Mouse (Mus musculus) neural tube, embryonic 14.5 days (tissue): ENCODE data around the gene Cldn7. TPM values are rescaled to one million over a fixed set of nuclear protein-coding genes. Genes with fewer than 3 reads are reported as not detected.
A peak's percentile ranks its signal among the peaks of the same experiment; 100 is the strongest.
"Not testable (repeated sequence)": the region's sequence is repeated elsewhere in the genome, so short reads cannot be mapped to it uniquely, and the experiment has no call there.

Source experiments
- ATAC-seq: fragments of 200-750 bp; cut with Nextera tagmentation; 2 replicates; pipeline ENCODE4 v1.8.0; 2017; ENCODE audit warnings: low read depth, mild to moderate bottlenecking, moderate TSS enrichment, moderate library complexity
- H3K27ac ChIP-seq: fragments of 300-500 bp; sonication (generic); 2 replicates; pipeline ENCODE4 v1.5.1; 2014; ENCODE audit warnings: low read depth, mild to moderate bottlenecking, control low read depth, low read length, moderate library complexity, mixed read lengths
- H3K27me3 ChIP-seq: fragments of 300-500 bp; sonication (generic); 2 replicates; pipeline ENCODE4 v1.6.1; 2014; ENCODE audit warnings: low read length; ENCODE audit not compliant: control insufficient read depth, insufficient read depth
- H3K36me3 ChIP-seq: fragments of 300-500 bp; sonication (generic); 2 replicates; pipeline ENCODE4 v1.6.1; 2014; ENCODE audit warnings: low read length, mixed read lengths; ENCODE audit not compliant: control insufficient read depth, insufficient read depth
- H3K4me1 ChIP-seq: fragments of 300-500 bp; sonication (generic); 2 replicates; pipeline ENCODE4 v1.6.1; 2014; ENCODE audit warnings: low read length; ENCODE audit not compliant: control insufficient read depth, insufficient read depth
- H3K4me2 ChIP-seq: fragments of 300-500 bp; sonication (generic); 2 replicates; pipeline ENCODE4 v1.6.1; 2014; ENCODE audit warnings: mild to moderate bottlenecking, low read depth, low read length, control low read depth
- H3K4me3 ChIP-seq: fragments of 300-500 bp; sonication (generic); 2 replicates; pipeline ENCODE4 v1.5.1; 2014; ENCODE audit warnings: low read depth, low read length, control low read depth, mixed read lengths
- H3K9ac ChIP-seq: fragments of 300-500 bp; sonication (generic); replicated peaks from 2 replicates; pipeline ENCODE4 v1.6.1; 2014; ENCODE audit warnings: low read depth, mild to moderate bottlenecking, control low read depth, low read length, mixed read lengths
- H3K9me3 ChIP-seq: fragments of 300-500 bp; sonication (generic); 2 replicates; pipeline ENCODE4 v1.6.1; 2016; ENCODE audit warnings: low read length; ENCODE audit not compliant: control insufficient read depth
- WGBS: fragments of 180-500 bp; shearing (Covaris S2); extraction: QIAGEN DNeasy Blood & Tissue Kit; methylation state at CpG from one replicate; pipeline ENCODE4 v1.1.7; 2014; 5-methylcytosine and 5-hydroxymethylcytosine counted together
- polyA plus RNA-seq: library from polyadenylated mRNA; unstranded; fragments of >200 nt; fragmentation: Nextera tagmentation; extraction: Ambion mirVana; gene quantifications from 2 replicates; pipeline ENCODE4 v1.2.1, GENCODE M21; 2014

The Cldn7 gene
- polyA plus RNA-seq, 1 experiment from 2014 or later, result 0.33 TPM

DNA sequence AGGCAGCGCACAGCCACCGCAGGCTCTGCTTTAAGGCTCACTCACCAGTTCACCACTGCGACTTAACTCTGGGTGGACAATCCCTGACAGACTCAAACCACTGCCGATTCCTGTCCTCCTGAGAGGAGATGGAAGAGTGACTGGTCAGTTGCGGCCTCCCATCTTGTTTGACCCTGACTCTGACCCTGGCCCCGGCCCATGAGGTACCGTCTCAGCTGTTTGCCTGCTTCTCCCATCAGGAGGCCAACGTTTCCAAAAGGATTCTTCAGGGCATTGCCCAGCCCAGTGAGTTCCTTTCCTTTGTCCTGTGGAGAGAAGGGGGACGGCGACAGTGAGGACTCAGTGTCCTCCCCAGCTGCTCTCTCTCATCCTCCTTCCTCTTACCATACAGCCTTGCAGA, 46.4 kb downstream of the Cldn7 start:
- no peak overlapping the region for H3K4me3 ChIP-seq
- H3K36me3 ChIP-seq, result peaks cover 67% of the 10 kb centered on the region
- no peak overlapping the region for H3K27ac ChIP-seq
- peaks cover 3% of the 10 kb centered on the region; the same call in 1 of the 2 replicates for H3K4me1 ChIP-seq
- no peak for ATAC-seq
- no peak overlapping the region for H3K4me2 ChIP-seq
- no peaks in the 10 kb centered on the region for H3K9me3 ChIP-seq
- no peak overlapping the region for H3K9ac ChIP-seq
- no peaks in the 10 kb centered on the region for H3K27me3 ChIP-seq
- WGBS, result 84% methylated on average over 10 of the region's 10 CpGs

- 89% methylated on average over 9 of the region's 9 CpGs for WGBS
- ATAC-seq, result no peak
- no peak overlapping the region for H3K27ac ChIP-seq
- no peak overlapping the region for H3K4me3 ChIP-seq
- H3K9me3 ChIP-seq, result no peaks in the 10 kb centered on the region
- no peak overlapping the region for H3K4me2 ChIP-seq
- H3K4me1 ChIP-seq, result peaks cover 10% of the 10 kb centered on the region
- no peak overlapping the region for H3K9ac ChIP-seq
- H3K27me3 ChIP-seq, result no peaks in the 10 kb centered on the region
- peaks cover 47% of the 10 kb centered on the region for H3K36me3 ChIP-seq
These were observed 48.4 kb downstream of the Cldn7 start for GRCm38 (mm10) chr11:70012931-70013330.

- H3K9ac ChIP-seq, result no peak overlapping the region
These were observed 48.8 kb downstream of the Cldn7 start for GRCm38 (mm10) chr11:70013408-70013807.

GRCm38 (mm10) chr11:70014051-70014450, 49.5 kb downstream of the Cldn7 start:
- H3K27ac ChIP-seq, result no peak overlapping the region
- no peaks in the 10 kb centered on the region for H3K27me3 ChIP-seq
- no peak for ATAC-seq
- no peak overlapping the region for H3K4me3 ChIP-seq
- H3K9ac ChIP-seq, result no peak overlapping the region
- 63% methylated on average over 5 of the region's 5 CpGs for WGBS
- H3K4me2 ChIP-seq, result no peak overlapping the region
- H3K9me3 ChIP-seq, result no peaks in the 10 kb centered on the region
- H3K36me3 ChIP-seq, result peaks cover 36% of the 10 kb centered on the region
- peaks cover 12% of the 10 kb centered on the region for H3K4me1 ChIP-seq

More at GRCm38 (mm10) chr11:70013408-70013807, 48.8 kb downstream of the Cldn7 start:
- Histone ChIP-seq H3K4me1 (peaks cover 10% of the 10 kb centered on the region), H3K4me3 (no peak overlapping the region), H3K4me2 (no peak overlapping the region), H3K27ac (no peak overlapping the region), H3K27me3 (no peaks in the 10 kb centered on the region), H3K9me3 (no peaks in the 10 kb centered on the region), H3K36me3 (peaks cover 43% of the 10 kb centered on the region)
- 77% methylated on average over 3 of the region's 3 CpGs for WGBS
- ATAC-seq, result no peak

- no peaks in the 10 kb centered on the region for H3K9me3 ChIP-seq
- peak; percentile 84 for ATAC-seq
- WGBS, result under 1% methylated on average over 35 of the region's 35 CpGs
- H3K27me3 ChIP-seq, result no peaks in the 10 kb centered on the region
- peak within 1 kb of the TSS; percentile 63 for H3K9ac ChIP-seq
- H3K36me3 ChIP-seq, result peaks cover 27% of the 10 kb centered on the region
- peak within 1 kb of the TSS; percentile 47 for H3K4me3 ChIP-seq
- peak within 1 kb of the TSS; percentile 66; the same call in 1 of the 2 replicates for H3K27ac ChIP-seq
- peaks cover 21% of the 10 kb centered on the region for H3K4me1 ChIP-seq
- peak within 1 kb of the TSS; percentile 61 for H3K4me2 ChIP-seq
These were observed 50.4 kb downstream of the Cldn7 start, which contains the start of gene Acadvl for GRCm38 (mm10) chr11:70014880-70015558. Gene Acadvl (minus strand): TSS chr11:70015411.

DNA sequence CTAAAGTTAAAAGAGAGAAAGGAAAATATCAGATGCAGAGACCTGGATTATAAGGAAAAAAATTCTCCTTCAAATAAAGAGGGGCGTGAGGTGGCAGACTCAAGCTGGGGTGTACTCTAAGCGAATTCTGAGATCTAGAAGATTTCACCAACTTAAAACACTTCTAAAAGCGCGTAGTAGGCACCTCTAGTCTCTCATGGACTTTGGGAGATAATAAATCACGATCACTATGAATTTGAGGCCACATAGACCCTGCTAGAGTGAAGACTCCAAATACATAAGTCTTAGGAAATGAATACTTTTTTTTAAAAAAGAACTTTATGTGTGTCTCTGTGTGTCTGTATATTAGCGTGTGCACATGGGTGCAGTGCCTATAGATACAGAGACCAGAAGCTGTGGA, 51.1 kb downstream of the Cldn7 start:
- no peaks in the 10 kb centered on the region for H3K27me3 ChIP-seq
- no peak overlapping the region for H3K9ac ChIP-seq
- H3K27ac ChIP-seq, result no peak overlapping the region
- H3K4me2 ChIP-seq, result peak overlapping the region; percentile 61
- H3K4me1 ChIP-seq, result peaks cover 27% of the 10 kb centered on the region
- H3K4me3 ChIP-seq, result no peak overlapping the region
- no peak for ATAC-seq
- peaks cover 20% of the 10 kb centered on the region for H3K36me3 ChIP-seq
- 64% methylated on average over 6 of the region's 6 CpGs for WGBS
- no peaks in the 10 kb centered on the region for H3K9me3 ChIP-seq

DNA sequence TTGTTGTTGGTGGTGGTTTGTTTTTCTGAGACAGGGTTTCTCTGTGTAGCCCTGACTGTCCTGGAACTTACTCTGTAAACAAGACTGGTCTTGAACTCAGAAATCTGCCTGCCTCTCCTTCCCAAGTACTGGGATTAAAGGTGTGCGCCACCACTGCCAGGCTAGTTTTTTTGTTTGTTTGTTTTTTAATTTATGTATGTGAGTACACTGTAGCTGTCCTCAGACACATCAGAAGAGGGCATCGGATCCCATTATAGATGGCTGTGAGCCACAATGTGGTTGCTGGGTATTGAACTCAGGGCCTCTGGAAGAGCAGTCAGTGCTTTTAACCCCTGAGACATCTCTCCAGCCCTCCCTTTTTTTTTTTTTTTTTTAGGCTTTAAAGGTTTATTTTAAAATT, 51.6 kb downstream of the Cldn7 start:
- not testable (repeated sequence) for ATAC-seq, H3K27ac ChIP-seq, H3K27me3 ChIP-seq, H3K9me3 ChIP-seq, H3K4me3 ChIP-seq, H3K9ac ChIP-seq, H3K4me2 ChIP-seq
- peaks cover 27% of the 10 kb centered on the region for H3K4me1 ChIP-seq
- peaks cover 15% of the 10 kb centered on the region for H3K36me3 ChIP-seq
- 80% methylated on average over 2 of the region's 2 CpGs for WGBS

GRCm38 (mm10) chr11:70016669-70017068, 52.1 kb downstream of the Cldn7 start, which contains the start of gene Dlg4:
Gene Dlg4 (plus strand): TSS chr11:70016942.
- no peaks in the 10 kb centered on the region for H3K9me3 ChIP-seq
- peaks cover 27% of the 10 kb centered on the region for H3K4me1 ChIP-seq
- peak within 1 kb of the TSS; percentile 94 for H3K4me2 ChIP-seq
- H3K9ac ChIP-seq, result peak within 1 kb of the TSS; percentile 83; the same call in 1 of the 2 replicates
- H3K27me3 ChIP-seq, result no peaks in the 10 kb centered on the region
- WGBS, result 79% methylated on average over 3 of the region's 3 CpGs
- H3K27ac ChIP-seq, result peak within 1 kb of the TSS; percentile 95; the same call in 1 of the 2 replicates
- peak within 1 kb of the TSS; percentile 80 for H3K4me3 ChIP-seq
- peaks cover 10% of the 10 kb centered on the region for H3K36me3 ChIP-seq
- ATAC-seq, result no peak

GRCm38 (mm10) chr11:70017199-70017767, 52.7 kb downstream of the Cldn7 start:
- H3K27me3 ChIP-seq, result no peaks in the 10 kb centered on the region
- peaks cover 30% of the 10 kb centered on the region for H3K4me1 ChIP-seq
- peak overlapping the region; percentile 94 for H3K4me2 ChIP-seq
- H3K9me3 ChIP-seq, result no peaks in the 10 kb centered on the region
- no peak overlapping the region for H3K4me3 ChIP-seq
- ATAC-seq, result no peak
- H3K27ac ChIP-seq, result peak overlapping the region; percentile 22; the same call in 1 of the 2 replicates
- peaks cover 4% of the 10 kb centered on the region; the same call in 1 of the 2 replicates for H3K36me3 ChIP-seq
- H3K9ac ChIP-seq, result peak overlapping the region; percentile 83; the same call in 1 of the 2 replicates
- WGBS, result 54% methylated on average over 7 of the region's 7 CpGs
